Mouse (Mus musculus): Measurements from ENCODE around the gene Ttc9.
A peak's percentile ranks its signal among the peaks of the same experiment; 100 is the strongest.

The Ttc9 gene

DNA sequence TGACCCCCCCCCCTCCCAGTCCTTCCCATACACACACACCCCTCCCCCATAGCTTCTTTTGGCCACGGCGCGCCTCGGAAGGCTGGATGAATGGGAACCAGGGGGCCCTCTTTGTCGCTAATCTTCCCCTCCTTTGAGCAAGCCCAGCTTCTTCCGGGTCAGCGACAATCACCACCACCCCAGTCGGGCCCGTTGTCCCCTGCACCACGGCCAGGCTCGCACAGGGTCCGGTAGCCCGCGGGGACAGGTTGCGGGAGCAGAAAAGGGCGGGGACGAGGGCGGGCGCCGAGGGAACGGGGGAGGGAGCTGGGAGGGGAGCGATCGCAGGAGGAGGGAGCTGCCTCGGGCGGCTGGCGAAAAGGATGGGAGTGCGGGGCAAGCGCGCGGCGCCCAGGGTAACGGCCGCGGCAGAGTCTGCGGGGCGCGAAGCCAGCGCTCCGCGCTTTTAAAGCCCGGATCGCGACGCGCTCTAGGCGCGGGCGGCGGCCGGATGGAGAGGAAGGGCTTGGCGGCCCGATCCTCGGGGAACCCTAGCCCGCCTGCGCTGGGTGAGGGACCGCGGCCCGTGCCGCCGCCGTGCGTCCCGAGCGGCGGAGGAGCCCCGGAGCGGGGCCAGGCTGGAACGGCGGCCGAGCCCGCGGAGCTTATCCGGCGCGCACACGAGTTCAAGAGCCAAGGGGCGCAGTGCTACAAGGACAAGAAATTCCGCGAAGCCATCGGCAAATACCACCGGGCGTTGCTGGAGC is at the start of gene Ttc9:
Gene Ttc9 (plus strand): TSS at position 335 of the 746 bp plus-strand sequence.
- DNase-seq (ENCODE audit: low read depth in 1 of 2, low spot score in 2 of 2): no peak

DNA sequence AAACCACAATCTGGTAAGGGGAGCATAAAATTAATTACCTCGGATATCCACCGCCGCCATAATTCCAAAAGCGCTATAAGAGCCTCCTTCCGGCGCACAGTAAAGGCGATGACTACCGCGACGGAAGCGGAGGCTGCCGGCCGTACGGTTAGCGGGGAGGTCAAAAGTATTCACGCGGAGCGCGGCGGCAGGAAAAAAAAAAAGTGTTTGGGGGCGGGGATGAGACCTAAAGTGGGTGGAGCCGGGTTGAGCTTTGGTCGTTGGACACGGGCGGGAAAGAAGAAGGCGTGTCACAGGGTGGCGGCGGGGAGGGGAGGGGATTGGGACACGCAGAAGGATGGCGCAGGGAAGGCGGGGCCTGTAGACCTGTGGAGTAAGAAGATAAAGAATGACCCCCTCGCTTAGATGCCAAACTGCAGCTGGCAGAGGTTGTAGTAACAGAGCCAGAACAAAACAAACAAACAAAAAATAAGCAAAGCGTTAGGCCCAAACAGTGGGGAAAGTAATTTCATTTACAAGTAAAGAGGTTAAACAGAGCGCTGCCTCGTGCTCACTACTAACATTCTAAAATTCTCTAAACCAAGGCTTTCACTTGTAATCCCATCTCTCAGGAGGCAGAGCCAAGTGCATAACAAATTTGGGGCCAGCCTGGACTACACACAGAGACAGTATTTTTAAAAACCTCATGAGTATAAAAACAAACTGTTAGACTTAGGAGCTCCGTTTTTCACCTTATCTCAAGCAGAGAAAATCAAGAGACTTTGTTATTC is 36.0 kb upstream of the Ttc9 start, which contains the start of gene Med6:
Gene Med6 (minus strand): TSS at position 107 of the 770 bp plus-strand sequence.
- peak; percentile 75 to 88 for DNase-seq (ENCODE audit: low read depth in 1 of 2, low spot score in 2 of 2)

DNA sequence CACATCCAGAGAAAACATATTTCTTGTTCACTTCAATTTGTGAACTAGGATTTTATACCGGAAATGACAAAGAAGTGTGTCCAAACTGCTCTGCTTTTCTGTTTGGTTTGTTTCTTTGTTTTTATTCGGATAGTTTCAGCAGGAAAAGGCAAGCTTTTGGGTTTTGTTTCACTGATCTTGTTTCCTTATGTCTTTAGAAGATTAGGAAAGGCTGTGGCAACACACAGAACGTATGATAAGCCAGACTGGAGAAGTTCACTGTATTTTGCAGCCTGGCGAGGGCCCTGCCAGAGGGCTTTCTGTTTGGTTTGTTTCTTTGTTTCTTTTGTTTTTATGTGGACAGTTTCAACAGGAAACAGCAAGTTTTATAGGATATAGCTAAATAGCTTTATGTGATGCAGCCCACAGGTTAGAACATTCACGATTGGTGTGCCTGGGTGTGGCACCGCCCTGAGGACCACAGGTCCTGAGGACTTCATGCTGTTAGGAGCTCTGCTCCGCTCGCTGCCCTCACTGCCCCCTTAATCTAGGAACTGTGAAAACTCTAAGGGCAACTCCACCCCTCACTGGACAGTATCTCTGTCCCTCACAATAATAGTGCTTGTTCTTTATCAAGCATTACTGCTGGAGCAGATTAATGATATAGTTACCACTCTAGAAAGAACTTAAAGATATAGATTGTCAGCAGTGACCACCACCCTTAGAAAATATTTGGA is 34.3 kb upstream of the Ttc9 start:
- DNase-seq (ENCODE audit: low read depth in 1 of 2, low spot score in 2 of 2): no peak

DNA sequence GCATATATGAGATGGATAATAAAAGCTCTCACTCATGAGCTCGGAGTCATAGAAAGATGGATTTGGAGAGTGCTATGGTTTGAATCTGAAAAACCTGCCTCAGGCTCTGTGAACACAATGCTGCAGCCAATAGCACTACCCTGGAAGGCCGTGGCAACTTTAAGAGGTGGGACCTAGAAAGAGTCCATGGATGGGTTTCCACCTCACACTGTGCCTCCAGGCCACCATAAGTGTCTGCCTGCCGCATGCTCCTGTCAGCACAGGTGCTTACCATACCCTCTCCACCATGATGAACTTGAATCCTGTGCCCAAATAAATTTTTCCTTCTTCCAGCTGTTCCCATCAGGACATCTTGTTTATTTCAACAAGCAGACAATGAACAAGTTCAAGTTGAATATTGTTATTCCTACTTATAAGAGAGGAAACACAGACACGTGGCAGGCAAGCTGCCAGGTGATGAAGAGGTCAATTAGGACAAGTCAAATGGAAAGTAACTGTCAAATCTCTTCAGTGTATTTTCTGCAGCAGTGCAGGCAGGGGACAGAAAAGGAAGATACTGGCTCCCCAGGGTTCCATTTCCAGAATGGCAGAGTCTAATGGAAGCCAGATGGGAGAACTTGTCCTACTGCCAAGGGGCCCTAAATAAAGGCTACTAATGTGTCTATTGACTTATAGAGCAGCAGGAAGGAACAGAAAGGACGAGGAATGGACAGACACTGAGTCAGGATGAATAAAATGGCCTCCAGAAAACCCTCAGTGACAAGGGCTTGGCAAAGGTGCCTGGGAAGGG is 25.9 kb upstream of the Ttc9 start:
- no peak for DNase-seq (ENCODE audit: low read depth in 1 of 2, low spot score in 2 of 2)

DNA sequence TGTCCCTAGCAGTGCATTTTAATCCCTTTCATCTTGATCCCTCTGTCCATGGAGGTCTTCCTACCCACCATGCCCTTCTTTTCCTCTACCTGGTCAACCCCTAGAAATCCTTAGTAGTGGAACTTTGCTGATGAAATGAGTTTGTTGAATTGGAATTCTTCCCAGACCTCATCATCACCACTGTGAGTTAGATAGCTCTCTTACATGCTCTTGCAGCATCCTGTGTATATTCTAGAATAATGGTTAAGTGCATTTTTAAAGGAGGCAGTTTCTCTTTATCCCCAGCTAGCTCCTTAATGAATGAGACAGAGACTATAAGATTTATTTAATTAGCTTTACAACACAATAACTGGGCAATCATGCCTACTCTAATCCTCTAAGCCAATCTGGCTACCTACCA is 21.6 kb upstream of the Ttc9 start:
- no peak for DNase-seq (ENCODE audit: low read depth in 1 of 2, low spot score in 2 of 2)

DNA sequence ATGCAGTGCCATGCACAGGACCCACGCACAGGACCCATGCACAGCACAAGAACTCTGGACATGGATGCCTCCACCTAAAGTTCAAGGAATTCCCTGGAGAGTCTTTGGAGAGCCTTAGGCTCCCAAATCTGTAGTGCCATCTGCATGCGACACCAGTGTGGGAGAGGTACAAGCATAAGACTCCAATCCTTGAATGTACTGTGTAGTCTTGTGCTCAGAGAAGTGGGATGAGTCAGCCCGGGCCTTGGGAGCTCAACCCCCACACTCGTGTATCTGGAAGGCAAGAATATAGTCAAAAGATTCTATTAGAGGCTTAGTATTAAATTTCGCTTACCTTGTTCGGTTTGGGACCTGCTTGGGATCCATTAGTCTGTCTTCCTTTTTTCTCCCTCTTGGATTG is 15.2 kb upstream of the Ttc9 start:
- no peak for DNase-seq (ENCODE audit: low read depth in 1 of 2, low spot score in 2 of 2)

DNA sequence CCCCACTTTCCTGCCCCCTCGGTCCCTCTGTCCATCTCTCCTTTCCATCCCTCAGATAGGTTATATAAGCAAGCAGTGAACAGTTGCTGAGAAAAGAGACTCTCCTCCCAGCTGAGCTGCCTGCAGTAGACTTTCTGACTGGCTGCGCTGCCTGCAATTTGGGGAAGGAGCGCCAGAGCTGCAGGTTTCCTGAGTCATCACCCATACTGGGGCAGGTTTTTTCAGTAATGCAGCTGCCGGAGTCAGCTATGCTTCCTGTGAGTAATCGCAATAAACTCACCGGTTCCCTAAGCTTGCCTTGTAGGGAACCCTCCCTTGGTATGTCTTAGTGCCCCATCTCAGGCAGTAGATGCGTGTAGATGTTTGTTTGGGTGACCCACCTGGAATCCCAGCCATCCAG is 14.1 kb upstream of the Ttc9 start:
- no peak for DNase-seq (ENCODE audit: low read depth in 1 of 2, low spot score in 2 of 2)

DNA sequence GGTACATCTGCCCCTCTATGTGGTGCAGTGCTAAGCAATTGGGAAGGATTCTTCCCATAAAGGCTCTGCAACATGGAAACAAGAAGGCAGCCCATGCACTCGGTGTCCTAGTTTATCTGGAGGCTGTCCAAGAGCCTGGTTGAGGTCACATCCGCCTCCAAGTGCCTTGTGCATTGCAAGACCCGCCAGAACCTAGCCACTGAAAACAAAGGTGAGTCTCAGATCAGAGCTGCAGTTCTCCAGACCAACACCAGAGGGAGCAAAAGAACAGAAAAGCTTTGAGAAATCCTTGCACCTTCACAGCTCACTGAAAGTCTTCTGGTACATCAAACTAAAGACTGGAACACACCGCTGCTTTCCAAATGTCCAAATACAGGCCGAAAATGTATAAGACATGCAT is 11.7 kb upstream of the Ttc9 start:
- peak in 1 of 2 experiments; percentile 47 for DNase-seq (ENCODE audit: low read depth in 1 of 2, low spot score in 2 of 2)

DNA sequence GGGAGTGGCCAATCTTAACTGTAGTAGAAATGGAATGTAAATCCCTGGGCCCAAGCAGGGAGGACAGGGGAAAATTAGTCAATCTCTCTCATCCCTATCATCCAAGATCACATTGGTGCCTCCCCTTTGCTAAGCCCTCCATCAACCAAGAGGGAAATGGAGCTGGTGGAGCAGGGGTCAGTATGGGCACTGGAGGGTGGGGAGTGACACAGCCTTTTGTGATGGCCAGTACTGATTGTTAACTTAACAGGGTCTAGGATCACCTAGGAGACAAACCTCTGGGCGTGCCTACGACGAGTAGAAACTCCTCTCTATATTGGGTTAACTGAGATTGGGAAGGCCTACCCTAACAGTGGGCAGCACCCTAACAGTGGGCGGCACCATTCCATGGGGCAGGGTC is 7.7 kb upstream of the Ttc9 start:
- no peak for DNase-seq (ENCODE audit: low read depth in 1 of 2, low spot score in 2 of 2)

DNA sequence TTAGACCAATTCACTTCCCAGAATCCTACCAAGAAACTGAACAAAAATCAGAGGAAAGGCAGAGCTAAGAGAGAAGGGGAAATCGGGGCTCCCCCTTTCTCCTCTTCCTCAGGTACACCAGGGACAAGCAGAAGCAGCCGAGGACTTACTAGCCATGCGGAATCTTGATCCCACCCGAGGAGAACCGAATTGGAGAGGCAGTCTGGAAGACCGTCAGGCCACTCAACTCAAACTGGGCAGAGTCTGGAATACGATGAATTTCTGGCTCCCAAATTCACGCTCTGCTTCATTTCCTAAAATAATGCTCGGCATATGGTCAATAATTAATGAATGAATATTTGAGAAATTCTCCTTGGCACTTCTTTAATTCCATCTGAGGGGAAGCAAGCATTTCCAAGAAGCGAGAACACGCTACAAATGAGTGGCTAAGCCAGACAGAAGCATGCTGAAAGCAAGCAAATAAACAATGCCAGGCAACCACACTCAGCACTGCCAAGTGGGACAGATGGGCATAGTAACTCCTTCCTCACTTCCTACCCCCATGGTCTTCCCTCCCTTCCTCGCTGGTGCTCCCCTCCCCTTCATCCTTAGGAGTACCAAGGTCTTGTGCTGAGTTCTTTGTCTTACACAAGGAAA is 4.7 kb upstream of the Ttc9 start:
- no peak for DNase-seq (ENCODE audit: low read depth in 1 of 2, low spot score in 2 of 2)

DNA sequence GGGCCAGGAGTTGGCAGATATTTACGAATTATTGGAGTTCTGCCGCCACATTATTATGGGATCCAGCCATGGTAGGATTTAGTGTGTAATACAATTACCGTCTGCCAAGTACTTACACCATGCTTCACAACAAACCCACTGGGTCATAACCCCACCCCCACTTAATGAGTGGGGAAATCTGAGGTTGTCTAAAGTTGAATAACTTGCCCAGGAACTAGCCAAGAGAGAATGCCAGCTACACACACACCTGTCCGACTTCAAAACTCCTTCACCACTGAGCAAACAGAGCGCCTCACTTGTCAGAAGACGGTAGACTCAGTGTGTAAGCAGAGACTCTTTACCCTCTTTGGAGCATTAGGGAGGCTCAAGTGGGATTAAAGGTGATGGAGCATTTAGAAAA is 3.6 kb upstream of the Ttc9 start:
- no peak for DNase-seq (ENCODE audit: low read depth in 1 of 2, low spot score in 2 of 2)

DNA sequence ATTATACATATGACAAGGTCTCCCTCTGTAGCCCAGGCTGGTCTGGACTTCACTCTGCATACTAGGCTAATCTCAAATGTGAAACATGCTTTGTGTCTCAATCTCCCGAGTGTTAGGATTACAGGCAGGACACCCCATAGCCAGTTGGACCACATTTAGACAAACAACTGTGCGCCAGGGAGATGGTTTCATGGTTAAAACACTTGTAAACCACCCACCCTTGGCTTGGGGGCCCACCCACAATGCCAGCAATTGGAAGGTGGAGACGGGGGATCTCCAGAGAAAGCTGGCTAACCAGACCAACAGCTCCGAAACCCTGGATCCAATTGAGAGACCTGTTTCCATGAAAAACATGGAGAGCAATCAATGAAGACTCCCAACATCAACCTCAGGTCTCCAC is 3.0 kb upstream of the Ttc9 start:
- no peak for DNase-seq (ENCODE audit: low read depth in 1 of 2, low spot score in 2 of 2)

DNA sequence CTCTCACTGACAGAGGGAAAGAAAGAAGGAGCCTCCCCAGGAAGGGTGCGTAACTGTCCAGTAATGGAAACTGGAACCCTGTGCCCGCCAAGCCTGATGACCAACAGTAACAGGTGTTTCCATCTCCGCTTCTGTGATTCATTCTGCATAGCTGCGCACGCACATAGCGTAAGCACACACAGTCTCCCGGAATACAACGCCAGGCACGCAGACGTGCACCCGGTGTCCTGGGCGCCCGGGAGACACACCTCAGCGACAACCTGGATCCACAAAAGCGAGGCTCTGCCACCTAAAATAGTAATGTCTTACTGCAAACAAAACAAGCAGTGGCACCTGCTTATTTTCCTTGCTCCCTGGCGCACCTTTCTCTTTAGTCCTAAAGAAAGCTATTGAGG is 532 bp upstream of the Ttc9 start:
- no peak for DNase-seq (ENCODE audit: low read depth in 1 of 2, low spot score in 2 of 2)

DNA sequence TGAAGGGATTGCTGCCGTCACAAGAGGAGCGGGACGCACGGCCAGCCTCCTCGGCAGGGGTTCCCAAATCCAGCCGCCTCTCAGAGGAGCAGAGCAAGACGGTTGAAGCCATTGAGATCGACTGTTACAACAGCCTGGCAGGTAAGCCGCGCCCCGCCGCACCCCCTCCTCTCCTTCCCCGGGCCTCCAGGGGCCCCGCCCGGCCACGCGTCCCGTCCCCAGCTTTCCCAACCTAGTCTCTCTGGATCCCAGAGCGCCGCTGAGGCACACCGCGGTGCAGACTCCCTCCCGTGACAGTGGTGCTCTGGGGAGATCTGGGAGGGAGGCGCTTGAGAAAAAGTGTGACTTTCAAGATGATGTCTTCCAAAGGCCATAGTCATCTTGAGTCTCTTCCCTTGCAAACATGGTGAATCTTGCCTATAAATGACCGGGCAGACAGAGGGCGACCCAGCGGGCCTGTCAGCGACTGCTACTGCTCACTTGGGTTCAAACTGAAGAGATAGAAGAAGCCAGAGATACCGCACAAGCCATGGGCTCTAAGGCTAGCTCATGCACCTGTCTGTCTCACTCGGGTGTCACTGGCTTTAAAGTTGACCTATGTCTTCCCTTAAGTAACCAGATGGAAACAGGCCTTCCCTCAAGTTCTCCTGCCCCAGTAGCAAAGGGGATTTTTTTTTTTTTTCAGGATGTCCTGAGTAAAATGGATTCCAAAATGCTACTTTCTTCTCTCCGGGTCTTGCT is 782 bp downstream of the Ttc9 start:
- no peak for DNase-seq (ENCODE audit: low read depth in 1 of 2, low spot score in 2 of 2)

DNA sequence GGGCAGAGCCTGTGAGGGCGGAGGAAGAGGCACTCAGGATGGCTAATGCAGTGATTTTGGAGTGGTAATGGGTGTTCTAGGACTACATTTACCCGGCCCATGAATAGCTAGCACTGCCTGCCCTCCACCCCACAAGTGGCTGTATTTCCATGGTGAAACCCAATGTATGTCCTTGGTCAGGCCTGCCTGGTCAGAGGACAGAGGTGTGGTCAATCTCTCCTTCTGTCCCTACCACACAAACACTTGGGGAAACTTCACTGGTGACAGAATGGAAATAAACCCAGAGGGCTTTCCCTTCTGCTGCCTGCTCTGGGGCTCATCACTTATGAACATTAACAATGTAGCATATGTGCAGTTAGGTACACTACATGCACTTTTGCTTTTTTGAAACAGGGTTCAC is 2.2 kb downstream of the Ttc9 start:
- no peak for DNase-seq (ENCODE audit: low read depth in 1 of 2, low spot score in 2 of 2)

DNA sequence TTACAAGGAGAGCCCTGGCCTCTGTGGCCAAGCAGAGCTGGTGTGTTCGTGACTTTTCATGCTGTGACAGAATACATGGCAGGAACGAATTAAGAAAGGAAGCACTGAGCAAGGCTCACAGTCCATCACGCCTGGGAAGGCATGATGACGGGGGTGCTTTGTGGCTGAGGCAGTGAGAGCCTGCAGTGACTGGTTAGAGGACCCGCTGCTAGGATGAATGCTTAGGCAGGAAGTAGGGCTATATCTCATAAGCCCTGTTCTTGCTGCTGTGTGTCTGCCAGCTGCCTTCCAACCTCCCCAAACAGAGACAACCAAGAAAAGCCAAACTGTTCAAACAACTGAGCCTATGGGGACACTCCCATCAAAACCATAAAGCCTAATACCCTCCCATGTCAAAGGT is 9.6 kb downstream of the Ttc9 start:
- DNase-seq (ENCODE audit: low read depth in 1 of 2, low spot score in 2 of 2): no peak

DNA sequence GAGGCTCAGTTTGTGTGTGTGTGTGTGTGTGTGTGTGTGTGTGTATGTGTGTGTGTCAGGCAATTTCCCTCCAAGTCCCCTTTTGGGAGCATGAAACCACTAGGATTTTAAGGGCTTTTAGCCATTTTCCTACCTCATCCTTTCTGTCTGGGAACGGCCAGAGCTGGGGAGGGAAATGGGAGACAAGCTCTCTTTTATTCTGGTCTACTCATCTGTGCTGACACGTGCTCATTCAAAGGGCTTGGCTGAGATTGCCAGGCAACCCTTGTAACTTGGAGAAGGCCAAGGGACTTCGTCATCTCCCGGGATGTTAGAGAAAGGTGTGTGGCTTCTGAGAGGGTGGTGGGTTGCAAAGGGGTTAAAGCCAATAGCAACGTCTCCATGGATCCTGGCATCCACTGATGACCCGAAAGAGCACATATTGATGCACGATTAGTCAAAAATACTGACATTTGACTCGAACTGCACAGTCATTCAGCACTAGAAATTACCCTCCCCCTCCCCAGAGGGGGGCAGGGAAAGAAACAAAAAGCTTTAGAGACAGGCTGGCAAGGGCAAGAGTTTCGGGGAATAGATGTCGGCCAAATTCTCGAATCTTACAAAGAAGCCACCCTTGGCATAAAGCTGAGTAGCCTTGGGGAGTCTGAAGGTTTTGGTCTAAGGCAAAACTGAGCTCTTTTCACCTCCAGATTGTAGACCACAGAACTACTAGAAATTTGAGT is 11.5 kb downstream of the Ttc9 start:
- DNase-seq (ENCODE audit: low read depth in 1 of 2, low spot score in 2 of 2): no peak

DNA sequence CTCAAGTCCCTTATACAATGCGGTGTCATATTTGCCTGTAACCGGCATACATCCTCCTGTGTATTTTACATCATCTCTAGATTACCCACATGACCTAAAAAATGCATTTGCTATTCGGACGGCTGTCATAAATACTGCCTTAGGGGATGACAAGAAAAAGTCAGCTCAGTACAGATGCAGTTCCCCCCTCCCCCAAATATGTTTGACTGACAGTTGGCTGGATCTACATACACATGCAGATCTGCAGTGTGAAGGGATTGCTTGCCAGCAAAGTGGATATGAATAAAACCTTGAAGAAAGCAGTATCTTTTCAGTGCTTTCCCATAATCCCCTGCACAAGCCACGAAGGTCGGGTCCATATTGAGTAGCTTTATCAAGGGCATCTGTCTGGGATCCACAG is 15.8 kb downstream of the Ttc9 start:
- no peak for DNase-seq (ENCODE audit: low read depth in 1 of 2, low spot score in 2 of 2)

DNA sequence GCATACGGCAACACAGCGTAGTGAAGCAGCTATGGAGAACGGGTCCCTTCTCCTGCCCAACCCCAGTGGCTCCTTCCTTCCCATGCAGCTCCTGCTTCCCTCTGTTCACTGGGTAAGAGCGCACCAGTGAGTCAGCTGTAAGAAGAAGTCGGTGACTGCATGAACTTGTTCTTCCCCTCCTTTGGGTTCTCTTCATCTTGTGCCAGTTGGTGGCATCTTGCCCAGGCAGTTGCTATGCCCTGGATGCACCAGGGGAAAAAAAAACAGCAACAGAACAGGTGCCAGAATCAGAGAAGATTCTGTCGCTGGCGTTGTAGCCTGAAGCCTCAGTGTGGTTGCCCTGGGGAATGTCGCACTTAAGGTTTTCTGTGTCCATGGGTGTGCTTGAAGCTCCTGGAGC is 22.3 kb downstream of the Ttc9 start:
- no peak for DNase-seq (ENCODE audit: low read depth in 1 of 2, low spot score in 2 of 2)

Measured in monocyte, adult 2 months (primary cell).